Mouse (Mus musculus) urinary bladder, adult 2 months (tissue): Measurements from ENCODE around the gene Xbp1. TPM values are rescaled to one million over a fixed set of nuclear protein-coding genes. Genes with fewer than 3 reads are reported as not detected.
A peak's percentile ranks its signal among the peaks of the same experiment; 100 is the strongest.
"Not testable (repeated sequence)": the region's sequence is repeated elsewhere in the genome, so short reads cannot be mapped to it uniquely, and the experiment has no call there.

ENCODE experiments used
- DNase-seq: peaks from one replicate; pipeline ENCODE4 v3.0.0; 2022; ENCODE audit warnings: low spot score
- polyA plus RNA-seq: library from polyadenylated mRNA; depleted of rRNA; stranded (reverse); fragments of >200 nt; gene quantifications from 2 replicates; pipeline ENCODE4 v1.2.3, GENCODE M21; 2012

Gene Xbp1
- polyA plus RNA-seq, 1 experiment = 89.4 TPM

DNA sequence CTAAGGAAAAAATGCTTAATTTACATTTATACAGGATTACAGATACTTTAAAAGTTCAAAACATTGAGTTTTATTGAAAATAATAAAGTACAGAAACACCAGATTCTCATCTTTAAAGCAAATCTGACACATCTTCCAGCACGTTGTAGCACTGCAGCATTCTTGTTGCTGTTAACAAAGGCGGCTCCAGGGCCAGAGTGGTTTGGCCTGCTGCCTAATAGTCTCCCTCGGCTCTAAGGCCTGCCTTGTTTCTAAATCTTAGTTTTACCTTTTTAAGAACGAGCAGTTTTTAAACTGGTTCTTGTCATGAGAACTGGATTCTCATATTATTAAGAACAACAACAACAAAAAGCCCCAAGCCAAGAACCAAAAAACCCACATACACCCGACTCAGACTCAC is 8.4 kb downstream of the Xbp1 start:
- DNase-seq = no peak

DNA sequence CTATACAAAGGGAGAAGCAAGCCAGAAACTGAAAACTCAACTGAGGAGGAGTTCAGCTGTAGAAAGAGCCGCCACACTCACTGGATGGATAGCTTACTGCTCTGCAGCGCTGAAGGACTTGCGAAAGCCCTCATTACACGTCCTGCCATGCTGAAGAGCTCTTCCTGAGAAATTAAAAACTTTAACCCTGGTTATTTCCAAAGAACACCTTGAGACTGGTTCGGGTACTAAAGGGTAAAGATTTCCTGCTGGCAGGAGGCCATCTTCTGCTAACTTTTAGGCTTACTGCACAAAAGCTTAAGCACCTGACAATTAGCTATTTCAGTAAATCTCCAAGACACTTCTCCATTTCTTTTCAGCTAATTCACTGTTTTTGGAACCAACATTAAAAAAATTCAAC is 9.7 kb downstream of the Xbp1 start:
- no peak for DNase-seq

DNA sequence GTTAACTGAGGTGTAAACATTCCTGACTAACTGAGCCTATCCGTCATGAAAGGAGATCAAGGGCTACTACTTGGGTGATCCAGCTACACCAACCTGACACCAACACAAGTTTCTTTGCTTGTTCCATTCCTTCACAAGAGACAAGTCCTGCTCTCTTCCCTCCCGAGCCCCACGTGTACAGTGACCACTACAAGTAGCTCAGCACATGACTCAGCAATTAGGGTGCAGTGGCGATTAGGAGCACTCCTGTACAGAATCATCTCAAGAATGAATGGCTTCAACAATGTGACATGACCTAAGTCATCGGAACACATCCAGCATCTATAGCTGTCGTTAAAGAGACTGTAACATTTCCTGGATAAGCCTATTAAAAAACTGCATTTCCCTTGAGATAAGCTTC is 10.3 kb downstream of the Xbp1 start:
- DNase-seq = no peak

DNA sequence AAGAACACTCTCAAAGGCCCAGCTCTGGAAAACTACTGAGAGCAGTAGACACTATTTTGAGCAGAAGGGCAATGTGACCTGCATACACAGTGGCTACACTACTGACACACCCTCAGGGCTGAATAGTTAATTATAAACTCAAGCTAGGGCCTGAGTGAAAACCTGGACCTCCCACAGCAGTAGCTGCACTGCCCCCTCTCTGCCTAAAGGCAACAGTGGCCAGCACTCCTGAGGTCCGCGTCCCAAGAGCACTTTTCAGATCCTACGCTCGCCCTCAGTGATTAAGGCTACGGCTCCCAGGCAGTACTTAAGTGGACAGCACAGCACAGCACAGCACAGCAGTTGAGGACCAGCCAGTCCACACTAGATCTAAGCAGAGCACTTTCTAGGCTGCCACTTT is 12.6 kb downstream of the Xbp1 start:
- no peak for DNase-seq

DNA sequence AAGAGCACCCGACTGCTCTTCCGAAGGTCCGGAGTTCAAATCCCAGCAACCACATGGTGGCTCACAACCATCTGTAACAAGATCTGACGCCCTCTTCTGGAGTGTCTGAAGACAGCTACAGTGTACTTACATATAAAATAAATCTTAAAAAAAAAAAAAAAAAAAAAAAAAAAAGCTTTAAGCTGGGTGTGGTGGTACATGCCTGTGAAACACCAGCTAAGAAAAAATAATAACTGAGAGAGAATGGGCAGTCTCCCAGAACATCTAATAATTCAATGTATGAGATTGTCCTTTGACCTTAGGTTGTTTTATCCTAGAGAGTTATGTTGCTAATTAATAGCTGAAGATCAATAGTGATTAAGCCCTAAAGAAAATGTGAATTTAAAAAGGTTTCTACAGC is 17.0 kb downstream of the Xbp1 start:
- not testable (repeated sequence) for DNase-seq

DNA sequence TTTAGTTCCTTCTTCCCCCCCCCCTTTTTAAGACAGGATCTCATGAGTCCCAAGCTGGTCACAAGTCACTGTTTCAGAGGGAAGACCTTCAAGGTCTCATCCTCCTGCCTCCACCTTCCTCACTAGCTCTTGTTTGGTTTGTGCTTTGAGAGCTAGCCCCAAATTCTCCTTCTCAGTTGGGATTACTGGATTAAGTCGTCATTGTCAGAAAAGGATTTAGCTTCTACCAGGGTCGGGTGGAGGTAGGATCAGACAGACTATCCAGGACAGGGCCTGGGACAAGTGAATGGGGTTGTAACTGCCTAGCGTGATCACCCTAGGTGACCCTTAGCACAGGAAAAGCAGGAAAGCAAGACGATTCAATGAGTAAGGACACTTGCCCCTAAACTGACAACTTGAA is 19.9 kb downstream of the Xbp1 start:
- DNase-seq = no peak

DNA sequence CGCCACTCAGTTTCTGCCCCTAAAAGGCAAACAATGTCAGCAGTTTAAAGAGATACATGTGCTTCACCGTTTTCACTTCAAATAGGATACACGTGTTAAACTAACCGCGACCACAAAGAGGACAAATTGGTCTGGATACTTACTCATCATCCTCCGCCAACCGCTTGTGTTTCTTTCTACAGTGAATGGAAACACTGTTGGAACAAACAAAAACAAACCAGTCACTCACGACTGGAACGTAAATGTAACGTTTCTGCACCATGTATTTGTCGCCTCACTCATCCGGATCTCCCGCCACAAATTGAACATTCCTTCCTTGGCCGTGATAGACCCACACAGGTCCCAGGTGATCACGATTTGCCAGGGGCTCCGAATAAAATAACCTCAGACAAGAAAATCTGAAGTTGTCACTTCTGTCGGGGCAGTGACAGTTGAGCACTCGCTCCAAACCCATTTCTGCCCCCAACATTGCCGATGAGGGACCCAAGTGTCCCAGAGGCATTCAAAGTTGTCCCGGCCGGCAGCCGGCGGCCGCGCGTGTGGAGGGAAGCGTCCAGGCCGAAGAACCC is 20.9 kb downstream of the Xbp1 start:
- DNase-seq = no peak

DNA sequence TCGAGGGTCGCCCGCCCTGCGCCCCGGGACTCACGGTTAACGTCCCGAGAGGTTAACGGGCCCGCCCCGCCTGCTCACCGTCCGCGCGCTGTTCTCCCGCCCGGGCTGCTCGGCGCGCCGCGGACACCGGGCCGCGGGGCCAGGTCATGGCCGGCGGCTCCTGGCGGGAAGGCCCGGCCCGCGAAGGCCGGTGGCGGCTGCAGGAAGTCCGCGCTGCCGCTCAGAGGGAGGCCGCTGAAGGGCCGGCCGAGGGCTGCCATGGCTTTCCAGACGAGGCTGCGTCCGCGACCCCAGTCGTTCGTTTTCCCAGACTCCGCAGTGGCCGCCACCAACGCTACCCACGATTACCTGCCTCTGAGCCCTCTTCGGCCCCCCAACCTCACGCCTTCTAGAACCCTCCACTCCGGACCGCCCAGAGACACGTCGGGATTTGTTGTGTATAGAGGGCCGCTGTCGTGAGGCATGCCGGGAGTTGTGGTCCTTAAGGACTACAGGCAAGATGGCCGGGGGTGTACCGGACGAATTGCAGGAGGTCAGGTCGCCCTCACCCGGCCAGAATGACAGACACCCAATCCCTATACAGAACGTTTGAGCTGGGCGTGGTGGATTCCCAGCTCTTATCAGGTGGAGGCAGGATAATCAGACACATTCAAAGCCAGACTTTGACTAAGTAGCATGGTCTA is 21.5 kb downstream of the Xbp1 start, which contains the start of gene Ccdc117:
Ccdc117 (minus strand) TSS at position 389 of the 683 bp plus-strand sequence.
- DNase-seq = peak; percentile 73

DNA sequence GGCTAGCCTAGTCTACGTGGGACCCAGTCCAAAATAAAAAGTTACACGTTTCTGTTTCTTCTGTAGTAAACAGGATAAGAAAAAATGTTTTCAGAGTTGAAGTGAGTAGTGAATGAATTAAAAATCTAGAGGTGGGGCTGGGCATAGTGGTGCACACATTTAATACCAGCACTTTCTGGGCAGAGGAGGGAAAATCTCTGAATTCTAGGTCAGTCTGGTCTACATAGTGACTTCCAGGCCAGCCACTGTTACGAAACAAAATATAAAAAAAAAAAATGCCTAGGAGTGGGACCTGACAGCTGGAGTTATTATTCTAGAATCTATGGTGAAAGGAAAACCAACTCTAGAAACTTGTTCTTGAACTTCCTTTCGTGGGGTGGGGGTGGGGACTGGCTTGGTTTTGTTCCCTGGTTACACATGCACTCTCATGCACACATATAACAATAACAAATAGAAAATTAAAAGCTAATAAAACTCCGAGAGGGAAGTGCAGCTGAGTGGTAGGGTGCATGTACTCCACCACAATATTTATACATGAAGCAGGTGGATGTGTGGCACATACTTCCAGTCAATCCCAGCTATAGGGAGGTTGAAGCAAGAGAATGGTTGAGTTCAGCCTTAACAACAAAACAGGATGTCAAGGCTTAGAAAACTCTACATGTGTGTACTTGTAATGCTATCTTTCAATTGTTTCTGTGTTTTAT is 22.2 kb downstream of the Xbp1 start:
- no peak for DNase-seq

DNA sequence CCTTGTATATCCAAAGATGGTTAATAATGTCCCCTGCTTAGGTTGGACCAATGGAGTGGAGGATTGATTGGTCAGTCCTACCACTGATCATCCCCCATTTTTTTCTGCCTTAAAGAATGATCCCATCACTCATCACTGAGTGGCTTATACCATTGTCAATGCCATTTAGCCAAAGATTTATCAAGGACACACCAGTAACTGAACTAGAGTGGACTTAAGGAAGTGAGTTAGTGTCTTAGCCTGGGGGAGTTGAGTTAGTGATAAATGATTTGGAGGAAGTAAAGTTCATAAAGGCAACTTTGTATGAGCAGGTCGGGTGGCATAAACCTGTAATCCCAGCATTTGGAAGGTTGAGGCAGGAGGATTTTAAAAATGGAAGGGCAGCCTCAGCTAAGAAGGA is 22.8 kb downstream of the Xbp1 start:
- DNase-seq = no peak

DNA sequence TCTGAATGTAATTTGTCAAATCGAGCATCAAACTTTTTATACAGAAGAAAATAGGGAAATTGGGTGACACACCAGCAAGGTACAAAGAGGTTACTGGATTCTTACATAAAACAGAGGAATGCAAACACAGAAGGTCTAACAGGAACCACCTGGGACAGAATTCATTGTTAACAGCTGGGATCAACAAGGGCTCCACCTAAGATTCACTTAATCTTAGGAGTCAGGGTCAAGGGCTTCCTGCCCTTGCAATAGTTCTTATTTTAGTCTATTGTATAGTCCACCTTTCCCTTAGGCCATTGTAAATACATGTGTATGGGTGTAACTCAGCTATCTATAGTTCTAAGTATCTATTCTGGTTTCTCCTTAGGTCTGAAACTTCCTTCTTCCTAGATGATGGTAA is 24.2 kb downstream of the Xbp1 start:
- not testable (repeated sequence) for DNase-seq

DNA sequence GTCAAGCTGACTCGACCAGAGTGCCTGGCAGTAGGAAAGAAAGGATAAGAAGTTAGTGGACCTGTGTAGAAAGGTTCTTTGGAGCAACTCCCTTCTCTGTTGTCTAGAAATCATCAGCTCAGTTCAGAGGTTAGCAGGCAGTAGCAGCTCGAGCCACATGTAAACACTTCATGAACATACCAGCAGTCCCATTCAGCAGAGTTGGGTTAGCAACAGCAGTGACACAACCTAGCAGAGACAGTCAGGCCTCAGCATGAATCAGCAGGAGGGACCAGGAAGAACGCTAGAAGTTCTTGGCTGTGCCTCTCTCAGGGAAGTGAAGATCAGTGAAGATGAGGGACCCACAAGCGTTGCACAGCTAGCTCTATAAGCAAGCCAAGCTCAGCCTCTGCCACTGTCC is 25.0 kb downstream of the Xbp1 start:
- DNase-seq = no peak

DNA sequence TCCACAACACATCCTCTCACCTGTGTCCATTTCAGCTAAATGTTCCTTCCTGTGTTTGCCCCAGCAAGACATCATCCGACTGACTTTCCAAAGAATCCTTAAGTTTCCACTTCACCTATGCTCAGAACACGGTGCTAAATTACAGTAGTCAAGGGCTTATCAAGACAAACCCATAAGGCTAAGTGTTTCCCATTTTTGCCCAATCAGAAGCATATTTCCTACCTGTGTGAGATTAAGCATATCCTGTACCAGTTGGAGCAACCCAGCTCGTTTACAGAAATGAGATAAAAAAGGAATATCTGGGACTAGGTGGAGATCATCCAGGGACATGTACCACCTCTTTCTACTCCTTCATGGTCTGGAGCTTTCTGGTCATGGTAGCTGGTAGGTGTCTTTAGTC is 26.2 kb downstream of the Xbp1 start:
- no peak for DNase-seq

DNA sequence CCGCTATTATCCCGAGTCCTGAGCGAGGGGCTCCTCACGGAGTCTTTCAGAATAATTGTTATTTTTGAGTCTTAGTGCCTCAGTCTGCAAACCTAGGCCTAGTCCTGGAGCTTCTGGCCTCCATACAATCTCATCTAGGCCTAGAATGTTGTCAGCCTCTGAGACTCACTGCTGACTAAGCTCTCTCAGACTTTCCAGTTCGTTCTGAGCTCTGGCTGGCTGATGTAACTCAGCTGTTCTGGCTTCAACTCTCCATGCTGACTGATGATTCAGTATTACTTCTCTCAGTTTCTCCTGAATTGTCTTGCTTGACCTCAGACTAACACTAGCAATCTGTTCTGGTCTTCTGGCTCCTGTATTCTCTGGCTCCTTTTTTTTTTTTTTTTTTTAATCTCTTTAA is 31.0 kb downstream of the Xbp1 start:
- no peak for DNase-seq

DNA sequence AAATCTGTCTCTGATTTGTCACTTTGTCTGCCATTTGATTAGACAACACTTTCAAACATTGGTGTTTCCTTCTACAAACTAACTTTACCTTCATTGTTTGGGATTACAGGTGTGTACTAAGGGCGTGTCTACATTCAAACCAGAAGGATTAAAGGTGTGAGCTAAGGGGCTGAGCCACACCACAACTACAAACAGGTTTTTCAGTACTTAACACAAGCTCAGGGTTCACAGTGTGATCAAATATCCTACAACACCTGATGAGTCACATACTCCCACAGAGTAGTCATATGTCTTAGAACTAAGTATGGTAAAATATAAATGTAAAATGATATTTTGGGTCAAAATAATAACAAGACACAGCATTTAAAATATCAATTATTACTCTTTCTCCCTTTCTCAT is 31.5 kb downstream of the Xbp1 start:
- DNase-seq = no peak

DNA sequence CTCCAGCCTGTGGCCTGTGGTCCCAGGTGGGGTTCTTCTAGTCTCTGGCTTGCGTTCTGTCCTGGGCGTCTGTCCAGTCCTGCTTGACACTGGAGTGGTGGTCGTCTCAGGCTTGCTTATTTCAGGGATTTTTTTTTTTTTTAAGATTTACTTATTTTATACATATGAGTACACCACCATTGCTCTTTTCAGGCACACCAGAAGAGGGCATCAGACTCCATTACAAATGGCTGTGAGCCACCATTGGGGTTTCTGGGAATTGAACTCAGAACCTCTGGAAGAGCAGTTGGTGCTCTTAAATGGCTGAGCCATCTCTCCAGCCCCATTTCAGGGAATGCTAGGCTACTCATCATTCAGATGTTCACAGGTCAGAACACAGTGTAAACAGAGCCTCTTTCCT is 39.8 kb downstream of the Xbp1 start:
- DNase-seq = no peak

DNA sequence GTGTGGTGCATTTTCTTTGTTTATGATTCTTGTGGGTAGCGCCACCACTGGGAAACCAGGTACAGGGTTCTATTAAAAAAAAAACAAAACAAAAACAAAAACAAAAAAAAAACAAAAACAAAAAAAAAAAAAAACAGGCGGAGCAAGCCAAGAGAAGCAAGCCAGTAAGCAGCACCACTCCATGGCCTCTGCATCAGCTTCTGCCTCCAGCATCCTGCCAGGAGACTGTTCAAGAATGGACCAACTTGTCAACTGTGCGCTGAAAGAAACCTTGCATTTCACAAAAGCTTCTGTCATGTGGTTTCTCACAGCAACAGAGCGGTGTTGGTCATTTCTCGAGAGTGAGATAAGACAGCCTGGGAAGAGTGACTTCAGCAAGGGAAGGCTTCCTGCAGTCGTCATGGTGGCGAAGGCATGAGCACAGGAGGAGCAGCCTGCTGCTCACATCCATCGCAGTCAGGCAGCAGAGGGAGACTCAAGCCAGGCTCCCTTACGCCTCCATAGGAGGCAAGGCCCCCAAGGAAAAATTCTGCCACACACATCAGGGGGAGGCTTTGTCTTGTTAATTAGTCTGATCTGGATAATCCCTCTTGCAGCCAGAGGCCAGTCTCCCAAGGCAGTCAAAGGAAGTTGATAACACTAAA is 42.3 kb downstream of the Xbp1 start:
- no peak for DNase-seq

DNA sequence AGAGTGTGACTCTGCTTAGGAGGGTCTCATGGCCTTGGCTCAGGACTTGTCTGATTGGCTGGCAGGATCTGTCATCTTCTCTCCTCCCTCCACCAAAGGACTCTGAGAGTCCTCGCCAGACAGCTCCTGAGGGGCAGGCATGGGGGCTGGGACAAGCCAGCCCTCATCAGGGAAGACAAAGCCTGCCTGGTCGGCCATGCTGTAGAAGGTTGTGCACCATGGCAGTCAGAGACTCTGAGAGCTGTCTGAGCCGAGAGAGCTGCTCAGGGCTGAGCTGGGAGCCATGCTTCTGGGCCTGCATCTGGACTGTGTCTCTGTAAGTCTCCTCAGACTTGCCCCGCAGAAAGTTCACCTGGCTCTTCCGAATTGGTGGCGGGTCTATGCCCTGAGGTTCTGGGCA is 43.4 kb downstream of the Xbp1 start:
- DNase-seq = no peak

DNA sequence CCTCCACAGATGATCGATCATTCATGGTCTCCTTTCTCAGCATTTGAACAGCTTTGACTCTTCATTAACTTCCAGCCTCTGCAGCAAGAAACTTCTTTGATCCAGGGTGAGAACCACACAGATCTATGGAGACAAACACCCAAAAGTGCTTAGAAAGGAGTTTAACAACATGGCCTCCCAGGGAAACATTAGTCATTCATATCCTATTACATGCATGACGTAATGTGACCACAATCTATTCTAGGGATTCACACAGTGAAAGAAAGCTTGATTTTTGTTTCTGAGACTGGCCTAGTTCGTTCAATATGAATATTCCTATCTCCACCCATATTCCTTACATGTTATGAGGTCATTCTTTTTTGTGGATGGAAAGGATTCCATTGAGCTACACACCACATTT is 45.1 kb downstream of the Xbp1 start:
- DNase-seq = no peak

DNA sequence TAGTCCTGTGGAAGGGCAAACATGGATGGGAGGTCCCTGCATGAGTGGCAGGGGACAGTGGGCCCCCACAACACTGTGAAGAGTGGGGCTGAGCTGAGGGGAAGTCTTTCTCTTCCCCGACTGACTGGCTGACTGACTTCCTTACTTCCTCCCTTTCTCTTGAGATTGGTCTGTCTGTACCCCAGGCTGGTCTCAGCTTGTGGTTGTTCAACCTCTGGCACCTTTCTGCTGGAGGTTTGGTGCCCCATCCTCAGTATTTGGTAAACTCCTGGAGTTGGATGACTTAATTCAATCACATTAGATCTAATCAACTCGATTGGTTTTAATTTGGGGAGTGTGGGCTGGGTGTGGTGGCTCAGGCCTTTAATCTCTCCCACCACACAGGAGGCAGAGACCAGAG is 46.0 kb downstream of the Xbp1 start:
- no peak for DNase-seq

DNA sequence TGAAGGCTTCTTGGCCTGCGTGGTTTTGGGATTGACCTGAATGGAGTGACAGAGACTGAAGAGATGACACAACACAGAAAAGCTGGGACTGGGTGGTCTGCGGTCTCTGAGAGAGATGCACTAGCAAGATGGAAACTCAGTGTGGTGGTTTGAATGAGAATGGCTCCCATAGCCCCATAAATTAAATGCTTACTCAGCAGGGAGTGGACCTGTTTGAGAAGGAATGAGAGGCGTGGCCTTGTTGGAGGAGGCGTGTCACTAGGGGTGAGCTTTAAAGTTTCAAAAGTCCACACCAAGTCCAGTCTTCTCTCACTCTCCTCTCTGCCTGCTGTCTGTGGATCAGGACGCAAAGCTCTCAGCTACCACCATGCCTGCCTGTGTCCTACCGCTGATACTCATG is 47.2 kb downstream of the Xbp1 start:
- DNase-seq = no peak

DNA sequence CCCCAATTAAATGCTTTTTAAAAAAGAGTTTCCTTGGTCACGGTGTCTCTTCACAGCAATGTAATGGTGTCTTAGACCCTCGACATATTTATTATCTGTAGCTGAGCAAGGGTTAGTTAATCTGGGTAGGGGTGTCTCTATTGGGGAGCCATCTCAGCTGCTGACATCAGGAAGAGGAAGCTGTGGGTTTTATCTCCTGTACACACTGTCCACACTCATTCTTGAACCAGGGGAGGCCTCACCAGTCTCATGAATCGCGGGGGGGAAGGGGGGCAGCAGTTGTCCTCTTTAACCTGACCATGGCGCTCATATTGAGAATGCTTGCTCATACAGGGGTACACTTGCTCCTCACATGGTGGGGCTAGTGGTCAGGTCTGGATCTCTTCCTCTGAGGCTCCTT is 47.6 kb downstream of the Xbp1 start:
- DNase-seq = no peak

DNA sequence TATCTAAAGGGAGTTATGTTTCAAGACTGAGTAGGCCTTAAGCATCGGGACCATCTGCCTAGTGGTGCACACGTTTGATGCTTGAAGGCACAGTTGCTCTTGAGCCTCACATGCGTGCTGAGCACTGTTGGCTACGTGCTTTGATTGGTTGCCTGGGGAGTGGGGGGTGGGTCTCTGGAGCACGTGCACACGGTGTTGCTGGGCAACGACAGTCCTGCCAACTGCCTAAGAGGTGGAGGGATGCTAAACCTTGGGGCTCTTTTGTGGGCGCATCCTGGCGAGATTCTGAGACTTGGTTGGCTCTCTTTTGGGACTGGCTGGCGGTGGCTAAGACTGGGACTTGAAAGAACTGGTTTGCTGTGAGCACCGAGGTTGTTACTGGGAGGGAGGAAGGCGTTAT is 49.0 kb downstream of the Xbp1 start, which contains the start of gene Ankrd36:
Ankrd36 (plus strand) TSS at position 211 of the 400 bp plus-strand sequence.
- DNase-seq = no peak
